Mouse (Mus musculus) C2C12 (cell line): ENCODE measurements around the gene A630095N17Rik.

Experiments used
- CTCF ChIP-seq: IDR thresholded peaks from one replicate; pipeline ENCODE4 v1.5.1; 2011; ENCODE audit not compliant: control insufficient read depth, insufficient read depth, insufficient read length
- MYOG ChIP-seq: IDR thresholded peaks from one replicate; pipeline ENCODE4 v1.6.1; 2011; ENCODE audit not compliant: control insufficient read depth, insufficient read length; ENCODE audit errors: extremely low read depth
- USF1 ChIP-seq: IDR thresholded peaks from one replicate; pipeline ENCODE4 v1.6.1; 2011; ENCODE audit warnings: low read depth, mild to moderate bottlenecking, control low read depth, moderate library complexity

DNA sequence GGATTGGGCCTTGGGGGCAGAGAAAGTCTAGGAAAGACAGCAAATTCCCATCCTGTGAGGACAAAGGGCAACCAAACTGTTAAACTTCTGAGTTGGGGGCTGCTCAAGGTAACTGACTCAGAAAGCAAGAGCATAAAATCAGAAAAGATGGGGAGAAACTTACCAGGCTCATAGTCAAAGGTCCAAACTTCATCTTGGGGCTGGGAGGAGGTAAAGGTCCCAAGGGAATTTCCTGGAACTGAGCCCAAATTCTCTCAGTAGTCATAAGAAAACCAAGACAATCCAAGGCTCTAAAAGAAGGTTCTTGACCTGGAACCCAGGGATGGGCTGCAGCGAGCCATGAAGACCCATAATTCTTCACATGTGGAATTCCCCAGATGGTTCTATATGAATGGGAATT is 30.7 kb downstream of the A630095N17Rik start:
- TF ChIP-seq CTCF: no peak
- TF ChIP-seq USF1: no peak
- TF ChIP-seq MYOG: no peak
